Mouse (Mus musculus) brain, embryonic 14.5 days (tissue): ENCODE results near the gene Fastkd2.

Experiments used
- CTCF ChIP-seq: fragments of 200-500 bp; IDR thresholded peaks from 2 replicates; pipeline ENCODE4 v1.5.1; 2012; ENCODE audit warnings: inconsistent platforms, mild to moderate bottlenecking, moderate library complexity, borderline replicate concordance; ENCODE audit not compliant: insufficient read depth, insufficient read length; ENCODE audit errors: extremely low read depth
- POLR2A ChIP-seq: fragments of 200-500 bp; IDR thresholded peaks from 2 replicates; pipeline ENCODE4 v1.6.1; 2012; ENCODE audit warnings: mild to moderate bottlenecking, inconsistent platforms, borderline replicate concordance; ENCODE audit not compliant: poor library complexity, insufficient read depth, insufficient read length, severe bottlenecking; ENCODE audit errors: extremely low read depth

- no peak for TF ChIP-seq CTCF
- no peak for TF ChIP-seq POLR2A
Measured at GRCm38 (mm10) chr1:63763881-63764386, 33.5 kb downstream of the Fastkd2 start.
